Mouse (Mus musculus): Measurements from ENCODE around the gene Lrrc45.
"Not testable (repeated sequence)": the region's sequence is repeated elsewhere in the genome, so short reads cannot be mapped to it uniquely, and the experiment has no call there.

Gene Lrrc45

DNA sequence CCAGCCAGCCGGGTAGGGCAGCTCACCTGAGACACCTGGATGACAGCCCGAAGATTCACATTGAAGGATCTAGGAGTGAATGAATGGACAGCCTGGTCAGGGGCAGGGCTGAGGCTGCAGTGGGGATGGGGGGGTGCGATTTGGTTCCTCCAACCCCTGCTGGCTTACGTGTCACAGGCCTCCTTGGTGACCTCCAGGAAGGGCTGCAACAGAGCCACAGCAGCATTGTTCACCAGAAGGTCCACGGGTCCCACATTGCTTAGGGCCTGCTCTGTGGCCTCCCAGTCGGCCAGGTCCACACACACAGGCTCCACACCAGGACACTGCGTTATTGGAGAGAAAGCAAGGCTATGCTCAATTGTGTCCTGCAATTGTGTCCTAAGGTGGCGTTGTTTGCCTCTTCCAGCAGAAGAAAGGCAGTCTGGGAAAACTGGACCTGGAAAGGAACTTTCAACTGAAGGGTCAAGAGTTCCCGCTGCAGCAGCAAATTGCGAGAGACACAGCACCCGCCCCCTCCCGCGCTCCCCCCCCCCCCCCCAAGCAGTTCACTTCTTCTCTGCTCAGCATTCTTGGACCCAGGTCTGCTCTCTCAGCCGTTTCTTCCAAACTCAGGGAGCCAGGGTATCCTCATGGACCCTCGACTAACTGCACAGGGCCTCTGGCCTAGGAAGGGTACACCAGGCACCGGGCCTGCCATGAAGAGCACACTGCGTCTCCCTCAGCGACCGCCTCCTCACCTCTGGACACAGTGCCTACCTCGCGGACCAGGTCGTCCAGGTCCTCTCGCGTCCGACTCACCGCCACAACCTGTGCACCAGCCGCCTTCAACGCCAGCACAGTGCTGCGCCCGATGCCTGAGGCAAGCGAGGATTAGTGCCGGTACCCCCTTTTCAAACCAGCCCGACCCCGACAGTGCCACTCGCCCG, 12.8 kb downstream of the Lrrc45 start:
- no peak for DNase-seq (ENCODE audit: low read depth)

- DNase-seq (ENCODE audit: low read depth), result no peak
Measured at GRCm38 (mm10) chr11:120727169-120727527, 13.4 kb downstream of the Lrrc45 start, which contains the start of gene Dcxr. Gene Dcxr, minus strand, starts transcription at chr11:120727281.

GRCm38 (mm10) chr11:120727564-120727963, 13.8 kb downstream of the Lrrc45 start:
- no peak for DNase-seq (ENCODE audit: low read depth)

DNA sequence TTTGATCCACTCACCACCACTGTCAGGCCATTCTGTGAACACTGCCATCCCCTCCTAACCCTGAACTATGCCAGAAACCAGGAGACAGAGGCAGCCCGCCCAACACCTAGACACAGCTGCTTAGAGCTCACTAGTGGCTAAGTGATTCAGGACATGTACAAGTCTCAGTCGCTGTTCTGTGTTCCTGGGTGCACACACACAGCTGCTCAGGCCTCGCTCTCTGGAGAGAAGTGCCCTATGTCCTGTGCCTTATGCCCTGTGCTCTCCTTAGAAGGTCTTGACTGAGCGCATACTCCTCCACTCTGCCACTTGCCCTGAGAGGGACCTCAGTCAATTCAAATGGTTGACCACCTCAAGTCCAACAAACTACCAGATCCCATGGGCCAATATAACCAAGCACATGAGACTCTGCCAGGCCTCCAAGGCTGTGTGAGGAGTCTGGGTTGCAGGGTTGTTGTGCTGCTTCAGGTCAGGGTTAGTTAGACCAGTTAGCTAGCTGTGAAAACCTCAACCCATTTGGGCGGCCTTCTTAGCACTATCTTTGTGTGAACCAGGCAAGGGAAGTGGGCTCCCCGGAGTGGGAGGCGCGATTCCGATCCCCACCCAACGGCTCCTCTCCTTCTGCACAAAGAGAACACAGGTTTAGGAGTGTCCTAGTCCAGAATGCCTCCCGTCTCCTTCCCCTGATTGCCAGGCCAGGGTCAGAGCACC, 15.0 kb downstream of the Lrrc45 start:
- DNase-seq (ENCODE audit: low read depth), result no peak

GRCm38 (mm10) chr11:120729432-120730050, 15.8 kb downstream of the Lrrc45 start:
- not testable (repeated sequence) for DNase-seq (ENCODE audit: low read depth)

DNA sequence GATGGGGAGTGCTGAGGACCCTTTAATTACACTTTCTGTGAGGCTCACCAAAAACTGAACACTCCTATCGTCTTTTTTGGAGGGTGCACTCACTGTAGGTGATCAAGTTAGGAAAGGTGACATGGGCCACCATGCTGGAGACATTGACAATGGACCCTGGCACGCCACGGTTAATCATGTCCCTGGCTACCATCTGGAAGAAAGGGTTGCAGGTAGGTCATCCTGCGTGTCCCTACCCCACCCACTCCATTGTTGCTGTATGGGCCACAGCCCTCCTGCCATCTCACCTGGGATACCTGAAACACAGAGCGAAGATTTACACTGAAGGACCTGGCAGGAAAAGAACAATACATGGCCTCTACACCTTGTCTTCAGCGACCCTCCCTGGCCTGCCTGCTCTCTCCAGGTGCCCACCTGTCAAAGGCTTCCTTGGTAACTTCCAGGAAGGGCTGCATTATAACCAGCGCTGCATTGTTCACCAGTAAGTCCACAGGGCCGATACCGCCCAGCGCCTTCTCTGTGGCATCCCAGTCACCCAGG, 16.7 kb downstream of the Lrrc45 start:
- no peak for DNase-seq (ENCODE audit: low read depth)

- no peak for DNase-seq (ENCODE audit: low read depth)
Measured at GRCm38 (mm10) chr11:120731395-120731794, 17.7 kb downstream of the Lrrc45 start.

GRCm38 (mm10) chr11:120731858-120732680, 18.3 kb downstream of the Lrrc45 start, which contains the start of gene Cbr2:
Gene Cbr2, minus strand, starts transcription at chr11:120732114.
- no peak for DNase-seq (ENCODE audit: low read depth)

DNA sequence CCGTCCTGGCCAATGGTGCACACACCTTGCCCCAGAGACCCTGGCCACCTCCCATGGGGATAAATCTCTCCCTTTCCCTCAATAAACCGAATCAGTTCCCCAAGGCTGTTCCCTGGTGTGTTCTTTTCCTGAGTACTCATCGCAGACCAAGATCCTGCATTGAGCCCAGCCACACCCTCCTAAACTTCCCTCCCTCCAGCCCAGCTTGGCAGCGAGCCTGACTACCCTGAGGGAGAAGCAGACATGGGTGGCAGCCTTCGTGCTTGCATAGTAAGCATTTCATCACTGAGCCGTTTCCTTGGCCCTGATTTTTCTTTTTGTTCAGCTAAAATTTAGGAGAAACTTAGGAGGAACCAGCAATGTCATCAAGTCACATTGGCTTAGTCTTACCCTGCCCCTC, 19.8 kb downstream of the Lrrc45 start:
- DNase-seq (ENCODE audit: low read depth), result no peak

- no peak for DNase-seq (ENCODE audit: low read depth)
Measured at GRCm38 (mm10) chr11:120736424-120736823, 22.7 kb downstream of the Lrrc45 start.

GRCm38 (mm10) chr11:120740981-120741380, 27.3 kb downstream of the Lrrc45 start:
- DNase-seq (ENCODE audit: low read depth), result no peak

- DNase-seq (ENCODE audit: low read depth), result no peak
Measured at GRCm38 (mm10) chr11:120744121-120744701, 30.5 kb downstream of the Lrrc45 start.

DNA sequence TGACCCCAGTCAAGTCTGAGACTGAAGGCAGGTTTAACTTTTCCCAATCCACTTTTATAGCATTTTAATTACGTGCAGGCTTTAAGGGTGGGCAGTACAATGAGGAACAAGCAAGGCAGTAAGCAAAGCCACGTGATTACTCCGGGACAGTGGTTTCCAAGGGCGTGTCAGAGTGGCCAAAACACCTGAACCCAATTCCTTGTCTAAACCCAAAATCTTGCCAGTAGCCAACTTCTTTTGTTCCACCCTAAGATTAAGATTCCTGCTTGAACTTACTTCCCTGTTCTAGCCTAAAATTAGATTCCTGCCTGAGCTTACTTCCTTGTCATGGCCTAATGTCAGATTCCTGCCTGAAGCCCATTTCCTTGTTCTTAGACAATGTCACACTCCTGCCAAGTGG, 34.2 kb downstream of the Lrrc45 start:
- DNase-seq (ENCODE audit: low read depth), result no peak

DNA sequence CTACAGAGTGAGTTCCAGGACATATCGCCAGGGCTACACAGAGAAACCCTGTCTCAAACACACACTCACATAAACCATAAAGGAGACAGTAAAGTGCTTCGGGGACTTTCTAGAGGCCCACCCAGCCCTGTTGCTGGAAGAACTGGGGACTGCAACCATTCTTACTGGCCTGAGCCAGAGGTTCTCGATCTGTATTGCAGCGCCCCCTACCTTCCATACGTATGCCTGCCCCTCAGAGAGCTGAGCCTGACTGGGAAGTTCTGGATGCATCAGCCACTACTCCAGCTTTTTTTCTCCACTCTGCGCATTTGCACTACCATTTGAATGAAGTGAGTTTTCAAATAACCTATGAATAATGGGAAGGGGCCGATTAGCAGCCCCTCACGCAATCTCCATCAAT, 35.7 kb downstream of the Lrrc45 start:
- DNase-seq (ENCODE audit: low read depth), result peak; percentile 70

DNA sequence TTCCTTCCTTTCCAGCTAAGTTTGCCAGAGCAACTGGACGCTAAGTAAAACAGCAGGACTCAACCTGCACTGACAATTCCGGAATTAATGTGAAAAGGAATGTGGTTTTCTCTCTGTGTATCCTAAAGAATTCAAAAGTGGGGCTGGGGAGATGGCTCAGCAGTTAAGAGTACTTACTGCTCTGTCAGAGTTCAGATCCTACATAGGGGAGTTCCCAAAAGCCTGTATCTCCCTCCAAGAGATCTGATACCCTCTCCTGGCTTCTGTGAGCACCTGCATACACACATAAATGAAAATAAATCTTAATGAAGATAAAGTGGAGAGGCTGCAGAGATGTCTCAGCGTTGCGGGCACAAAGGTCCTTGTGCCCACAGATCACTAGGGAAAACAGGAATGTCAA, 37.9 kb downstream of the Lrrc45 start:
- no peak for DNase-seq (ENCODE audit: low read depth)

DNA sequence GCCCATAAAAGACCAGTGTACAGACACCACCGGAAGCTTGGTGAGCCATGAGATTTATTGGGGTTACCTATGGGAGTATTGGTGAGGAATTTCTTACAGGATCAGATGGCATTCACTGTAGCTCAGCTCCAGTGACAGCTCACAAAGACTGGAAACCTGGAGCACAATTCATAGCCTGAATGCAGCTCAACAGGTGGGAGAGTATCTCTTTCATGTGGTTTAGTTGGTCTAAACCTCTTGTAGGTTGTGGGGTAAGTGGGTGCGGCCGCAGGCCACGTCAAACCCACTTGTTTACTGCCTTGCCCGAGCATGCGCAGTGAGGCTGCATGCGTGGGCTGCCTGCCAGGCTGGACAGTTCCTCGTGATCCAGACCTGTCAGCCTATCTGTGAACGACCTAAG, 46.5 kb downstream of the Lrrc45 start:
- DNase-seq (ENCODE audit: low read depth), result no peak

GRCm38 (mm10) chr11:120761811-120762671, 48.3 kb downstream of the Lrrc45 start:
- DNase-seq (ENCODE audit: low read depth), result no peak

- DNase-seq (ENCODE audit: low read depth), result not testable (repeated sequence)
Measured at GRCm38 (mm10) chr11:120762672-120763041, 48.9 kb downstream of the Lrrc45 start, which contains the start of gene Hmga1b. Gene Hmga1b, plus strand, starts transcription at chr11:120762794.

DNA sequence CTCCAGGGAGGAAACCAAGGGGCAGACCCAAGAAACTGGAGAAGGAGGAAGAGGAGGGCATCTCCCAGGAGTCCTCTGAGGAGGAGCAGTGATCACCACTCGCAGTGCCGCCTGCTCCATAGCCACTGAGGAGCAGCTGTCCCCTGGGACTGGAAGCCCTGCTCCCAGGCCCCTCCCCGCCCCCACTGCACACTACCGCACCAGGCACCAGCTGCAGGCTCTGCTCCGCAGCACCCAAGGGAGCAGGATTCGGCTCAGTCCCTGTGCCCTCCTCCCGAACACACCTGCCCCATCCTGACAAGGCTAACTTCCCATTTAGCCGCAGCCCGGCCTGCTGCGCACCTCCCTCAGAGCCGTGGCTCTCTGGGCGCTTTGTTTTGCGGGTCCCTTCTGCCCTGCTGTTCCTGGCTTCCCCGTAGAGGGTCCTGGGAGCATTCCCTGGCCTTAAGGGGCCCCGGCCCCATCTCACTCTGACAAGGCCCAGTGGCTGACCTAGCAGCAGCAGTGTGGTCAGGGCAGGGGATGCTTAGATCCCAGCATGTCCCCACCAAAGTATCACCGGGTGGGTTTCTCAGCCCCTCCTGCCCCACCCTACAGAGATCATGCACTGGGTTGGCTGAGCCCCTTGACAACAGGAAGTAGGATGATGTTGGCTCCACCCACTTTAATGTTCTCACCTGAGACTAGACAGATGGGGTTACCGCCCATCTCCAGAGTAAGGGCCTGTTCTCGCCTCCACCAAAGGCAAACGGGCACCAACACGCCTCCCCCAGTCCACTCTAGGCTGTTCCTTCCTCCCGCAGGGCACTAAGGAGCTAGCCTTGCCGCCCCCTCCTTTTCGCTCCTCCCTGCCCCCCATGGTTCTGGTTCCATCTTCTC, 49.6 kb downstream of the Lrrc45 start:
- not testable (repeated sequence) for DNase-seq (ENCODE audit: low read depth)

Measured in naive thymus-derived CD4-positive, alpha-beta T cell, adult 2 months (primary cell).